Mouse (Mus musculus): ENCODE results near the gene Spaca6. TPM values are rescaled to one million over a fixed set of nuclear protein-coding genes. Genes with fewer than 3 reads are reported as not detected.
A peak's percentile ranks its signal among the peaks of the same experiment; 100 is the strongest.

Spaca6 gene
- total RNA-seq (2014; rRNA removed) (2.9 and 3.1 TPM in 2 replicates), polyA plus RNA-seq (2012; rRNA removed) (1.9 and 6.5 TPM in 2 replicates)

- H3K27me3 ChIP-seq (ENCODE audit: control insufficient read depth, insufficient read depth, low read length): no peaks in the 10 kb centered on the region; the same call in 1 of the 2 replicates
- no peaks in the 10 kb centered on the region for H3K36me3 ChIP-seq (ENCODE audit: control insufficient read depth, insufficient read depth, low read length)
- WGBS: under 1% methylated on average over 41 of the region's 42 CpGs
- H3K4me1 ChIP-seq (ENCODE audit: control insufficient read depth, insufficient read depth, low read length): peaks cover 5% of the 10 kb centered on the region; the same call in 1 of the 2 replicates
- H3K4me3 ChIP-seq (ENCODE audit: insufficient read depth, low read depth, low read length): peak within 1 kb of the TSS; percentile 93
- H3K79me2 ChIP-seq (ENCODE audit: control insufficient read depth, insufficient read depth, low read length): no peaks in the 10 kb centered on the region
- peak within 1 kb of the TSS; percentile 60 for H3K27ac ChIP-seq (replicated peaks; ENCODE audit: insufficient read depth, low read depth, low read length)
- TF ChIP-seq CTCF (IDR thresholded peaks at IDR 0.05; ENCODE audit: low read depth, low read length): no peak
- TF ChIP-seq POLR2A (IDR thresholded peaks at IDR 0.05; ENCODE audit: extremely low read depth, insufficient read depth, low read length): peak; percentile 78
- peak; percentile 53 for DNase-seq (ENCODE audit: extremely low read depth, low read depth, low spot score)
- peak within 1 kb of the TSS; percentile 81 for H3K9ac ChIP-seq (ENCODE audit: low read depth, low read length)
Observed at GRCm38 (mm10) chr17:17826751-17827657, at the start of gene Spaca6. Spaca6 (plus strand) TSS chr17:17827158.

- Histone ChIP-seq H3K9ac (ENCODE audit: low read depth, low read length) (no peak overlapping the region), H3K27me3 (ENCODE audit: control insufficient read depth, insufficient read depth, low read length) (no peaks in the 10 kb centered on the region), H3K36me3 (ENCODE audit: control insufficient read depth, insufficient read depth, low read length) (no peaks in the 10 kb centered on the region), H3K4me3 (ENCODE audit: insufficient read depth, low read depth, low read length) (no peak overlapping the region), H3K79me2 (ENCODE audit: control insufficient read depth, insufficient read depth, low read length) (no peaks in the 10 kb centered on the region), H3K27ac (replicated peaks; ENCODE audit: insufficient read depth, low read depth, low read length) (no peak overlapping the region), H3K4me1 (ENCODE audit: control insufficient read depth, insufficient read depth, low read length) (no peaks in the 10 kb centered on the region; the same call in 1 of the 2 replicates)
- WGBS: 69% methylated on average over 3 of the region's 3 CpGs
- DNase-seq (ENCODE audit: extremely low read depth, low read depth, low spot score): peak; percentile 15
- TF ChIP-seq CTCF (IDR thresholded peaks at IDR 0.05; ENCODE audit: low read depth, low read length): no peak
Observed at GRCm38 (mm10) chr17:17790866-17791630, 35.9 kb upstream of the Spaca6 start.

- no peak overlapping the region for H3K9ac ChIP-seq (ENCODE audit: low read depth, low read length)
- no peaks in the 10 kb centered on the region for H3K79me2 ChIP-seq (ENCODE audit: control insufficient read depth, insufficient read depth, low read length)
- TF ChIP-seq POLR2A (IDR thresholded peaks at IDR 0.05; ENCODE audit: extremely low read depth, insufficient read depth, low read length) (no peak), CTCF (IDR thresholded peaks at IDR 0.05; ENCODE audit: low read depth, low read length) (no peak)
- no peaks in the 10 kb centered on the region for H3K36me3 ChIP-seq (ENCODE audit: control insufficient read depth, insufficient read depth, low read length)
- WGBS: 68% methylated on average over 1 of the region's 1 CpGs
- H3K4me1 ChIP-seq (ENCODE audit: control insufficient read depth, insufficient read depth, low read length): no peaks in the 10 kb centered on the region; the same call in 1 of the 2 replicates
- no peak overlapping the region for H3K4me3 ChIP-seq (ENCODE audit: insufficient read depth, low read depth, low read length)
- H3K27me3 ChIP-seq (ENCODE audit: control insufficient read depth, insufficient read depth, low read length): no peaks in the 10 kb centered on the region
- no peak for DNase-seq (ENCODE audit: extremely low read depth, low read depth, low spot score)
- H3K27ac ChIP-seq (replicated peaks; ENCODE audit: insufficient read depth, low read depth, low read length): no peak overlapping the region
Observed at GRCm38 (mm10) chr17:17792578-17792977, 34.4 kb upstream of the Spaca6 start.

GRCm38 (mm10) chr17:17795527-17795926 is 31.4 kb upstream of the Spaca6 start:
- Histone ChIP-seq H3K36me3 (ENCODE audit: control insufficient read depth, insufficient read depth, low read length) (no peaks in the 10 kb centered on the region), H3K9ac (ENCODE audit: low read depth, low read length) (no peak overlapping the region), H3K27me3 (ENCODE audit: control insufficient read depth, insufficient read depth, low read length) (no peaks in the 10 kb centered on the region), H3K4me3 (ENCODE audit: insufficient read depth, low read depth, low read length) (no peak overlapping the region), H3K27ac (replicated peaks; ENCODE audit: insufficient read depth, low read depth, low read length) (no peak overlapping the region), H3K4me1 (ENCODE audit: control insufficient read depth, insufficient read depth, low read length) (no peaks in the 10 kb centered on the region; the same call in 1 of the 2 replicates), H3K79me2 (ENCODE audit: control insufficient read depth, insufficient read depth, low read length) (no peaks in the 10 kb centered on the region)
- no peak for TF ChIP-seq POLR2A (IDR thresholded peaks at IDR 0.05; ENCODE audit: extremely low read depth, insufficient read depth, low read length)
- no peak for TF ChIP-seq CTCF (IDR thresholded peaks at IDR 0.05; ENCODE audit: low read depth, low read length)
- no peak for DNase-seq (ENCODE audit: extremely low read depth, low read depth, low spot score)
- 56% methylated on average over 2 of the region's 2 CpGs for WGBS

- no peaks in the 10 kb centered on the region for H3K79me2 ChIP-seq (ENCODE audit: control insufficient read depth, insufficient read depth, low read length)
- no peaks in the 10 kb centered on the region for H3K36me3 ChIP-seq (ENCODE audit: control insufficient read depth, insufficient read depth, low read length)
- no peak for DNase-seq (ENCODE audit: extremely low read depth, low read depth, low spot score)
- H3K4me1 ChIP-seq (ENCODE audit: control insufficient read depth, insufficient read depth, low read length): peaks cover 5% of the 10 kb centered on the region; the same call in 1 of the 2 replicates
- H3K9ac ChIP-seq (ENCODE audit: low read depth, low read length): no peak overlapping the region
- TF ChIP-seq POLR2A (IDR thresholded peaks at IDR 0.05; ENCODE audit: extremely low read depth, insufficient read depth, low read length): no peak
- TF ChIP-seq CTCF (IDR thresholded peaks at IDR 0.05; ENCODE audit: low read depth, low read length): no peak
- 90% methylated on average over 6 of the region's 6 CpGs for WGBS
- H3K4me3 ChIP-seq (ENCODE audit: insufficient read depth, low read depth, low read length): no peak overlapping the region
- H3K27ac ChIP-seq (replicated peaks; ENCODE audit: insufficient read depth, low read depth, low read length): no peak overlapping the region
- no peaks in the 10 kb centered on the region; the same call in 1 of the 2 replicates for H3K27me3 ChIP-seq (ENCODE audit: control insufficient read depth, insufficient read depth, low read length)
Observed at GRCm38 (mm10) chr17:17823612-17824336, 3.2 kb upstream of the Spaca6 start.

Measured in liver, adult 2 months (tissue).